Mouse (Mus musculus): ENCODE data around the gene Ern1. TPM values are rescaled to one million over a fixed set of nuclear protein-coding genes. Genes with fewer than 3 reads are reported as not detected.

The Ern1 gene
- polyA plus RNA-seq, 1 experiment = 9.3 TPM

DNA sequence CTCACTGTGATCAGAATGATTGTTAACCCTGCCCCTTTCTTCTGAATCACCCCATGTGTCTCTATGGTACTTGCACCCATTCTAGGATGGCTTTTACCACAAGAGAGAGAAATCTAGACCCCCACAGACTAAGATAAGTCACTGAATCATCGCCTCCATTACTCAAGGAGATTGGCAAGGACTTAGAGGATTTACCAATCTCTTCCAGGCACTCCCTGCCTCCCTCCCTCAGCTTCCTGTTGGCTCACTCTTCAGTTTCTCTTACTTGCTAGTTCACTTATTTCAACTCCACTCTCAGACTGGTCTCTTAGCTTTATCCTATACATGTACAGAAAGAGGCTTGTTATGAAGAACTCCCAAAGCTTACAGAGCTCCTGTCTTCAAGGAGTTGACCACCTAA, 12.3 kb downstream of the Ern1 start:
- Histone ChIP-seq H3K4me1 (ENCODE audit: control insufficient read depth, insufficient read depth, low read length) (peaks cover 11% of the 10 kb centered on the region), H3K27ac (ENCODE audit: insufficient read depth, low read length) (peak overlapping the region; percentile 15), H3K4me3 (ENCODE audit: insufficient read depth, low read length) (no peak overlapping the region)
- no peak for TF ChIP-seq CTCF (IDR thresholded peaks at IDR 0.05; ENCODE audit: borderline replicate concordance, insufficient read depth, low read length)
- no peak for TF ChIP-seq POLR2A (IDR thresholded peaks at IDR 0.05; ENCODE audit: low read depth, low read length)

DNA sequence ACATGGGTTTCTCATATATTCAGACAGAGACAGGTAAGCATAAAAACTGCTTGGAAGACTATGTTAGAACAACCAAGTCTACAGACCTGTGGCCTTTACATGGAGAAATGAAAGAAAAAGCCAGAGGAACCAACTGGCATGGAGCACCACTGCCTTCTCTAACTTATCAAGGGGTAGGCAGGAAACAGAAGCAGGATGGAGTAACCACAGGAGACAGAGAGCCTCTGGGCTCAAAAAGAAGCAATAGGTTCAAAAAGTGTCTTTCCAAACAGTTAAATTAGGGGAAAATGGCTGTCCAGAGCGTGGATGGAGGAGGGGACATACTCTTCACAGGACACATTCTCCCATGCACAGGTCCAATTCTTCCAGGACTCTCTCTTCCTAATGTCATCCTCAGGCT, 16.0 kb downstream of the Ern1 start:
- Histone ChIP-seq H3K4me3 (ENCODE audit: insufficient read depth, low read length) (no peak overlapping the region), H3K27ac (ENCODE audit: insufficient read depth, low read length) (no peak overlapping the region), H3K4me1 (ENCODE audit: control insufficient read depth, insufficient read depth, low read length) (peaks cover 11% of the 10 kb centered on the region)
- no peak for TF ChIP-seq POLR2A (IDR thresholded peaks at IDR 0.05; ENCODE audit: low read depth, low read length)
- no peak for TF ChIP-seq CTCF (IDR thresholded peaks at IDR 0.05; ENCODE audit: borderline replicate concordance, insufficient read depth, low read length)

- H3K4me1 ChIP-seq (ENCODE audit: control insufficient read depth, insufficient read depth, low read length) = peaks cover 11% of the 10 kb centered on the region
- H3K27ac ChIP-seq (ENCODE audit: insufficient read depth, low read length) = no peak overlapping the region
Measured at GRCm38 (mm10) chr11:106468509-106468908, 19.1 kb downstream of the Ern1 start.

DNA sequence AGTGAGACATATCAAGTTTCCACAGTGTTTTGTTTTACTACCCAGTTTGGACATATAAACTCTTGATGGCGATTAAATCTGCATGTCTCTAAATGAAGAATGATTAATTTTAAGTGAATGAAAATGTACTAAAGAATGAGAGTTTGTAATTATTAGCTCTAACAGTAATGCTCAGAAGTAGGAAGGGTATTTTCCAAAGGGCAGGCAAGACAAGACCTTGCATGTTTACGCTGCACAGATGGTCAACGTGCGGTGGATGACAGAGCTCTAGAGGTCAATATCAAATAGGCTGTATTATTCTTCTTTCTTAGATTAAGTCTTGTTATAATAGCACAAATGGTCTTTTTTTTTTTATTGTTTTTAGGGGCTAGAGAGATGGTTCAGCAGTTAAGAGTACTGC, 21.7 kb downstream of the Ern1 start:
- no peak for TF ChIP-seq CTCF (IDR thresholded peaks at IDR 0.05; ENCODE audit: borderline replicate concordance, insufficient read depth, low read length)
- TF ChIP-seq POLR2A (IDR thresholded peaks at IDR 0.05; ENCODE audit: low read depth, low read length) = no peak
- H3K4me1 ChIP-seq (ENCODE audit: control insufficient read depth, insufficient read depth, low read length) = peaks cover 8% of the 10 kb centered on the region
- H3K27ac ChIP-seq (ENCODE audit: insufficient read depth, low read length) = no peak overlapping the region
- no peak overlapping the region for H3K4me3 ChIP-seq (ENCODE audit: insufficient read depth, low read length)

More at GRCm38 (mm10) chr11:106468509-106468908, 19.1 kb downstream of the Ern1 start:
- H3K4me3 ChIP-seq (ENCODE audit: insufficient read depth, low read length) = no peak overlapping the region
- TF ChIP-seq CTCF (IDR thresholded peaks at IDR 0.05; ENCODE audit: borderline replicate concordance, insufficient read depth, low read length) = no peak
- TF ChIP-seq POLR2A (IDR thresholded peaks at IDR 0.05; ENCODE audit: low read depth, low read length) = no peak

GRCm38 (mm10) chr11:106465545-106465903, 22.1 kb downstream of the Ern1 start:
- H3K27ac ChIP-seq (ENCODE audit: insufficient read depth, low read length) = no peak overlapping the region
- H3K4me3 ChIP-seq (ENCODE audit: insufficient read depth, low read length) = no peak overlapping the region
- no peak for TF ChIP-seq CTCF (IDR thresholded peaks at IDR 0.05; ENCODE audit: borderline replicate concordance, insufficient read depth, low read length)
- TF ChIP-seq POLR2A (IDR thresholded peaks at IDR 0.05; ENCODE audit: low read depth, low read length) = no peak
- H3K4me1 ChIP-seq (ENCODE audit: control insufficient read depth, insufficient read depth, low read length) = peaks cover 4% of the 10 kb centered on the region

- H3K27ac ChIP-seq (ENCODE audit: insufficient read depth, low read length) = no peak overlapping the region
- TF ChIP-seq CTCF (IDR thresholded peaks at IDR 0.05; ENCODE audit: borderline replicate concordance, insufficient read depth, low read length) (no peak), POLR2A (IDR thresholded peaks at IDR 0.05; ENCODE audit: low read depth, low read length) (no peak)
- H3K4me1 ChIP-seq (ENCODE audit: control insufficient read depth, insufficient read depth, low read length) = peaks cover 3% of the 10 kb centered on the region; the same call in 1 of the 2 replicates
- H3K4me3 ChIP-seq (ENCODE audit: insufficient read depth, low read length) = no peak overlapping the region
Measured at GRCm38 (mm10) chr11:106464681-106465544, 22.7 kb downstream of the Ern1 start.

- Histone ChIP-seq H3K4me3 (ENCODE audit: insufficient read depth, low read length) (no peak overlapping the region), H3K27ac (ENCODE audit: insufficient read depth, low read length) (no peak overlapping the region), H3K4me1 (ENCODE audit: control insufficient read depth, insufficient read depth, low read length) (no peaks in the 10 kb centered on the region; the same call in 1 of the 2 replicates)
- no peak for TF ChIP-seq CTCF (IDR thresholded peaks at IDR 0.05; ENCODE audit: borderline replicate concordance, insufficient read depth, low read length)
- TF ChIP-seq POLR2A (IDR thresholded peaks at IDR 0.05; ENCODE audit: low read depth, low read length) = no peak
Measured at GRCm38 (mm10) chr11:106463845-106464244, 23.8 kb downstream of the Ern1 start.

DNA sequence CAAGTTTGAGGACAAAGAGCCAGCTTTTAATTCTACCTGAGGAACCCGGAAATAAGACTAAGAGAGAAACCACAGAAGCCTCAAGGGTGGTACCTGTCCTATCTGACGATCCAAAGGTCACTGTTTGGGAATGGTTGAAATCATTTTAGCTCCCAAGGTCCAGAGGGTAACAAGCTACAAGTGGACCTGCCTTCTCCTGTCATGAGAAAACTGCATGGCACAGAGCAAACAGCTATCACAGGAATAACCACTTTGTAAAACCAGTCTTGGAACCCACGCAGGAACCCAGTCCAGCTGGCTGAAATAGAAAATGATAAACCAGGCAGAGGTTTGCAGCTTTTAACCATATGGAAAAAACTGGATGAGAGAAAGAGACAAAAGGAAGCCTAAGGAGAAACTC, 25.3 kb downstream of the Ern1 start:
- Histone ChIP-seq H3K4me1 (ENCODE audit: control insufficient read depth, insufficient read depth, low read length) (no peaks in the 10 kb centered on the region; the same call in 1 of the 2 replicates), H3K4me3 (ENCODE audit: insufficient read depth, low read length) (no peak overlapping the region), H3K27ac (ENCODE audit: insufficient read depth, low read length) (no peak overlapping the region)
- TF ChIP-seq CTCF (IDR thresholded peaks at IDR 0.05; ENCODE audit: borderline replicate concordance, insufficient read depth, low read length) = no peak
- TF ChIP-seq POLR2A (IDR thresholded peaks at IDR 0.05; ENCODE audit: low read depth, low read length) = no peak

DNA sequence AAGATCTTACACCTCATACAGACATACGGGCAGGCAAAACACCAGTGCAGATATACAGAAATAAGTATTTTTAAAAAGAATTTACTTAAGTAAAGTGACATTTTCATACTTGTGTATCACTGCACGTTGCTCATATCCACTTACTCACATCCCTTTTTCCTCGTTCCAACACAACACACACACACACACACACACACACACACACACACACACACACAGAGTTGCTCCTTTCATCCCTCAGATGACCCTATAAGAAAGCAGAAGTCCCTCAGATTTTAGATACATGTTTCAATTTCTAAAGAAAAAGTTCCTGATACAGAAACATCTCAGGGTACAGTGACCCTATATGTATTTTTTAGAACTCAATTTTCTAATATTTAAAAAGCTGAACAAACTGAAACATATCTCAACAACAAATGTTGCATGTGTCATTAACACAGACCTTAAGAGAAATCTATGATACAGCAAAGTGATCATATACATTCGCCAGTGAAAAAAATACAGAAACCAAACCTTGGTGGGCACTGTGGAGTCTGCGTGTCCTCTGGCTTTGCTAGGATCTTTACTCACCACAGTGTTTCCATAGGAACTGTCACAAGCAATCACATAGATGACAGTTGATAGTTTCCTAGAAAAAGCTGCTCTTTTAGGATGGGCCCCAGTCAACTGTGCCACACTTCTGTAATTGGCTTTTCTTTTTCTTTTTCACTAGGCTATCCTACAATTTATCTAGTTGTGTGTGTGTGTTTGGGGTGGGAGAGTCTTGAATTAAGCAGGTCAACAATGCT, 26.3 kb downstream of the Ern1 start:
- Histone ChIP-seq H3K27ac (ENCODE audit: insufficient read depth, low read length) (no peak overlapping the region), H3K4me1 (ENCODE audit: control insufficient read depth, insufficient read depth, low read length) (no peaks in the 10 kb centered on the region; the same call in 1 of the 2 replicates), H3K4me3 (ENCODE audit: insufficient read depth, low read length) (no peak overlapping the region)
- no peak for TF ChIP-seq CTCF (IDR thresholded peaks at IDR 0.05; ENCODE audit: borderline replicate concordance, insufficient read depth, low read length)
- no peak for TF ChIP-seq POLR2A (IDR thresholded peaks at IDR 0.05; ENCODE audit: low read depth, low read length)

DNA sequence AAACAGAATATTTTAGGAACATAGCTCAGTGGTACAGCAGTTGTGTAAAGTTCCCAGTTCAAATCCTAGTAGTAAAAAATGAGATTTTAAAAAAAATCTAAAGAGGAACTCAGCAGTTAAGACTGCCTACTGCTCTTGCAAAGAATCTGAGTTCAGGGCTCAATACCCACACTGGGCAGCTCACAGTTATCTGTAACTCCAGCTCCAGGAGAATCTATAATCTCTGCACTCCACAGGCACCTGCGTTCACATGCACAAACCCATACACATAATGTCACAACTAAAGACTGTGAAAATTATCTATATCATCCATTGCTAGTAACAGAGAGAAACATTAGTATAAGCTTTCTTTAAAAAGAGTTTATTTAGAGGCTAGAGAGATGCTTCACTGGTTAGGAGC, 27.0 kb downstream of the Ern1 start:
- Histone ChIP-seq H3K4me3 (ENCODE audit: insufficient read depth, low read length) (no peak overlapping the region), H3K27ac (ENCODE audit: insufficient read depth, low read length) (no peak overlapping the region), H3K4me1 (ENCODE audit: control insufficient read depth, insufficient read depth, low read length) (no peaks in the 10 kb centered on the region; the same call in 1 of the 2 replicates)
- TF ChIP-seq CTCF (IDR thresholded peaks at IDR 0.05; ENCODE audit: borderline replicate concordance, insufficient read depth, low read length) (no peak), POLR2A (IDR thresholded peaks at IDR 0.05; ENCODE audit: low read depth, low read length) (no peak)
